Mouse (Mus musculus): ENCODE measurements around the gene Treml4. TPM values are rescaled to one million over a fixed set of nuclear protein-coding genes. Genes with fewer than 3 reads are reported as not detected.

The Treml4 gene
- 0.20 and 0.32 TPM in 2 replicates for polyA plus RNA-seq (2016; fragmentation: Nextera tagmentation; extraction: Ambion mirVana)

DNA sequence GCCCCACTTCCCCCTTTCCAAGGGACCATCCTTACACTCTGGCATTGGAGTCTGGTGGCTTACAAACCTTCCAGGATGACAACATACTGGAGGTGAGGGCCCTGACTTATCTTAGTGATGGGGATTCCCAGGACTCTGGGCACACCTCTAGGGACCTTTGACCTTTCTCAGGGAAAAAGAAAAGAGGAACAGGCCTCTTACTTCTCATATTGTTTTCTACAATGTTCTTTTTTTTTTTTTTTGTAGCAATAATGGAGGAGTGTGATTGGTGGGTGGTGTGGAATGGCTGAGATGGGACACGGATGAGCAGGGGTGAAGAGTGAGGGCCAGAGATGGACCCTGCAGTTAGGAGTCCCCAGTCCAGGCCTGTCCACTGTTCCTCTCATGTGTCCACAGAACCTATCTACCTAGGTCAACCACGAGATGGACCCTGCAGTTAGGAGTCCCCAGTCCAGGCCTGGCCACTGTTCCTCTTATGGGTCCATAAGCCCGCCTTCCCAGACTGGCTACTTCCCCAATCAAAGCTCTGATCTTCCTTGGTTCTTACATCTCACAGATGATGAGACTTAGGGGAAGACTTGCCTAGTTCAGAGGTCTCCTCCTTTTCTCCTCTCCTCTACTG lies at the start of gene Treml4:
Gene Treml4, plus strand, starts transcription at position 555 of the 622 bp plus-strand sequence.
- DNase-seq (ENCODE audit: low spot score) = no peak
- WGBS = 80% methylated on average over 3 of the region's 3 CpGs
- Histone ChIP-seq H3K9me3 (replicated peaks) (peaks cover 11% of the 10 kb centered on the region), H3K27me3 (ENCODE audit: low read depth, poor library complexity, severe bottlenecking) (no peaks in the 10 kb centered on the region), H3K27ac (replicated peaks) (no peak within 1 kb of the TSS), H3K4me3 (no peak within 1 kb of the TSS), H3K4me1 (peaks cover 14% of the 10 kb centered on the region), H3K36me3 (no peaks in the 10 kb centered on the region)

- Histone ChIP-seq H3K9me3 (replicated peaks) (peaks cover 4% of the 10 kb centered on the region; the same call in 1 of the 2 replicates), H3K27me3 (ENCODE audit: low read depth, poor library complexity, severe bottlenecking) (no peaks in the 10 kb centered on the region), H3K27ac (replicated peaks) (no peak overlapping the region), H3K4me3 (no peak overlapping the region), H3K4me1 (no peaks in the 10 kb centered on the region), H3K36me3 (no peaks in the 10 kb centered on the region)
- WGBS = 91% methylated on average over 1 of the region's 1 CpGs
- no peak for DNase-seq (ENCODE audit: low spot score)
These were observed 48.7 kb upstream of the Treml4 start for GRCm38 (mm10) chr17:48215429-48215828.

GRCm38 (mm10) chr17:48230680-48231079 lies 33.4 kb upstream of the Treml4 start:
- WGBS = 83% methylated on average over 7 of the region's 7 CpGs
- no peak for DNase-seq (ENCODE audit: low spot score)
- no peak overlapping the region for H3K4me3 ChIP-seq

GRCm38 (mm10) chr17:48232518-48232917 lies 31.6 kb upstream of the Treml4 start, which contains the start of gene Trem1:
Gene Trem1 (plus strand): TSS chr17:48232768.
- Histone ChIP-seq H3K27ac (replicated peaks) (no peak within 1 kb of the TSS), H3K27me3 (ENCODE audit: low read depth, poor library complexity, severe bottlenecking) (no peaks in the 10 kb centered on the region), H3K9me3 (replicated peaks) (no peaks in the 10 kb centered on the region), H3K4me3 (no peak within 1 kb of the TSS), H3K36me3 (no peaks in the 10 kb centered on the region), H3K4me1 (no peaks in the 10 kb centered on the region)
- DNase-seq (ENCODE audit: low spot score) = no peak
- 83% methylated on average over 6 of the region's 6 CpGs for WGBS

More at GRCm38 (mm10) chr17:48230680-48231079, 33.4 kb upstream of the Treml4 start:
- H3K27me3 ChIP-seq (ENCODE audit: low read depth, poor library complexity, severe bottlenecking) = no peaks in the 10 kb centered on the region
- H3K4me1 ChIP-seq = no peaks in the 10 kb centered on the region
- no peak overlapping the region for H3K27ac ChIP-seq (replicated peaks)
- no peaks in the 10 kb centered on the region for H3K36me3 ChIP-seq
- H3K9me3 ChIP-seq (replicated peaks) = no peaks in the 10 kb centered on the region

GRCm38 (mm10) chr17:48233789-48234188 lies 30.3 kb upstream of the Treml4 start:
- no peak overlapping the region for H3K27ac ChIP-seq (replicated peaks)
- no peaks in the 10 kb centered on the region for H3K9me3 ChIP-seq (replicated peaks)
- no peaks in the 10 kb centered on the region for H3K4me1 ChIP-seq
- no peaks in the 10 kb centered on the region for H3K36me3 ChIP-seq
- DNase-seq (ENCODE audit: low spot score) = no peak
- WGBS = 78% methylated on average over 4 of the region's 4 CpGs
- no peaks in the 10 kb centered on the region for H3K27me3 ChIP-seq (ENCODE audit: low read depth, poor library complexity, severe bottlenecking)
- H3K4me3 ChIP-seq = no peak overlapping the region

DNA sequence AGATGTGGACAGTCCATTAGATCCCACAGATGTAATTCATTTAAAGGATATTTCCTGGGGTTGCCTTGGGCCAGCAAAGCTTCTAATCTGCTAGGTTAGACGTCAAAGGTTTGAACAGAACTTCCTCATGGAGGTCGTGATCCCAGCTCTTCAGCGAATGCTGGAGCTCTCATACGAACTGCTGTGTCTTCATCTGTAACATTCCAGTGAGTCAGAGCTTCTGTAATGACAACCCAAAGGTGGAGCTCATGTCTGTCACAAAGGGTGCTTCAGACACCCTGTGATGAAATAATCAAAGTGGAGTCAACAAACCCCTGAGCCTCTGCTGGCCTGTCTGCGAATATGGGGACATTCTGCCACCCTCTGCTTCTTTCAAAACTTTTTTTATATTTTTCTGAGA lies 29.5 kb upstream of the Treml4 start:
- no peaks in the 10 kb centered on the region for H3K27me3 ChIP-seq (ENCODE audit: low read depth, poor library complexity, severe bottlenecking)
- no peak overlapping the region for H3K27ac ChIP-seq (replicated peaks)
- H3K4me1 ChIP-seq = no peaks in the 10 kb centered on the region
- H3K9me3 ChIP-seq (replicated peaks) = no peaks in the 10 kb centered on the region
- DNase-seq (ENCODE audit: low spot score) = no peak
- no peaks in the 10 kb centered on the region for H3K36me3 ChIP-seq
- 81% methylated on average over 5 of the region's 5 CpGs for WGBS
- no peak overlapping the region for H3K4me3 ChIP-seq

GRCm38 (mm10) chr17:48235773-48236370 lies 28.2 kb upstream of the Treml4 start:
- no peak for DNase-seq (ENCODE audit: low spot score)
- Histone ChIP-seq H3K4me1 (no peaks in the 10 kb centered on the region), H3K9me3 (replicated peaks) (no peaks in the 10 kb centered on the region), H3K27me3 (ENCODE audit: low read depth, poor library complexity, severe bottlenecking) (no peaks in the 10 kb centered on the region), H3K36me3 (no peaks in the 10 kb centered on the region), H3K4me3 (no peak overlapping the region), H3K27ac (replicated peaks) (no peak overlapping the region)
- WGBS = 60% methylated on average over 4 of the region's 4 CpGs

GRCm38 (mm10) chr17:48237621-48238020 lies 26.5 kb upstream of the Treml4 start:
- no peaks in the 10 kb centered on the region for H3K36me3 ChIP-seq
- no peaks in the 10 kb centered on the region for H3K9me3 ChIP-seq (replicated peaks)
- no peak for DNase-seq (ENCODE audit: low spot score)
- H3K27ac ChIP-seq (replicated peaks) = no peak overlapping the region
- no peaks in the 10 kb centered on the region for H3K4me1 ChIP-seq
- no peaks in the 10 kb centered on the region for H3K27me3 ChIP-seq (ENCODE audit: low read depth, poor library complexity, severe bottlenecking)
- WGBS = 91% methylated on average over 8 of the region's 8 CpGs
- H3K4me3 ChIP-seq = no peak overlapping the region

DNA sequence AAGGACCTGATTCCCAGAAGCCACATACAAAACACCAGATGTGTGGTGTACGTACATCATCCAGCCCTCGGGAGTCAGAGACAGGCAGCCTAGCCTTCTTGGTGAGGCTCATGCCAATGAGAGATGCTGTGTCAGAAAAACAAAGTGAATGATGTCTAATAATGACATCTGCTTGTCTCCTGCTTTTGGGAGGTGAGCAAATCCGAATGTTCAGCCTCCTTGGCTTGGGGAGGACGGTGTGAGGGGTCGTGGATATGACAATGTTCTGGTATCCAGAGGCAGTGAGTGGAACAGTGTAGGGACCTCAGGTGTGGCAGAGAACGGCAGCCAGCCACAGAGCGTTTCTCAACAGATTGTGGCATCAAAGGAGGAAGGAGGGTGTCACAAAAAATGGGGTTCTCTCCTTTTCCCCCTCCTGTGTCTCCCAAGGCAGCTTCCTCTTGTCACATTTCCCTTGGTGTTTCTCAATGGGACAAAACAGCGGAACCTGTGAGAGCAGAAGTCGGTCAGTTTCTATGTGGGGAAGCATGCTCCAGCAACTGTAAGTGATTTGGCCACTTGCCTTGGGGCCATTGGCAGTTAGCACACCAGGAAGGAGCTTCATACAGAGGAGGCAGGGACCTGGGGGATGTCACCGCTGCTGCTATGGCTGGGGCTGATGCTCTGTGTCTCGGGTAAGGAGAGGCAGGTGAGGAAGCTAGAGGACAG lies 16.7 kb upstream of the Treml4 start, which contains the start of gene Trem3:
Gene Trem3, plus strand, starts transcription at position 557 of the 708 bp plus-strand sequence.
- H3K27ac ChIP-seq (replicated peaks) = no peak within 1 kb of the TSS
- H3K27me3 ChIP-seq (ENCODE audit: low read depth, poor library complexity, severe bottlenecking) = no peaks in the 10 kb centered on the region
- no peaks in the 10 kb centered on the region for H3K36me3 ChIP-seq
- no peak within 1 kb of the TSS for H3K4me3 ChIP-seq
- 84% methylated on average over 11 of the region's 11 CpGs for WGBS
- no peaks in the 10 kb centered on the region for H3K9me3 ChIP-seq (replicated peaks)
- no peak for DNase-seq (ENCODE audit: low spot score)
- H3K4me1 ChIP-seq = no peaks in the 10 kb centered on the region

DNA sequence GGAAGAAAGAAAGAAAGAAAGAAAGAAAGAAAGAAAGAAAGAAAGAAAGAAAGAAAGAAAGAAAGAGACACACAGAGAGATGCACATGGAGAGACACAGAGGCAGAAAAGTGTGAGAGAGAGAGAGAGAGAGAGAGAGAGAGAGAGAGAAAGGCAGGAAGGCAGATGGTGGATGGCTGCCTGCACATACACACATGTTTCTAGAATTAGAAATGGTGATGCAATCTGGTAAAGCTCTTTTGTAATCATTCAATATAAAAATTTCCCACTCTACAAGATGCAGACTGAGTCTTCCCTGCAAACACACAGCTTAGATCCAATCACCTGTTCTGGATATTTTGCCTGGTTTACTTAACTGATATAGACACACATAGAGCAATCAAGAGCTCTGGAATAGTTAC lies 15.1 kb upstream of the Treml4 start:
- Histone ChIP-seq H3K9me3 (replicated peaks) (no peaks in the 10 kb centered on the region), H3K4me3 (no peak overlapping the region), H3K36me3 (no peaks in the 10 kb centered on the region), H3K27me3 (ENCODE audit: low read depth, poor library complexity, severe bottlenecking) (no peaks in the 10 kb centered on the region), H3K4me1 (peaks cover 5% of the 10 kb centered on the region; the same call in 1 of the 2 replicates), H3K27ac (replicated peaks) (no peak overlapping the region)
- DNase-seq (ENCODE audit: low spot score) = no peak

DNA sequence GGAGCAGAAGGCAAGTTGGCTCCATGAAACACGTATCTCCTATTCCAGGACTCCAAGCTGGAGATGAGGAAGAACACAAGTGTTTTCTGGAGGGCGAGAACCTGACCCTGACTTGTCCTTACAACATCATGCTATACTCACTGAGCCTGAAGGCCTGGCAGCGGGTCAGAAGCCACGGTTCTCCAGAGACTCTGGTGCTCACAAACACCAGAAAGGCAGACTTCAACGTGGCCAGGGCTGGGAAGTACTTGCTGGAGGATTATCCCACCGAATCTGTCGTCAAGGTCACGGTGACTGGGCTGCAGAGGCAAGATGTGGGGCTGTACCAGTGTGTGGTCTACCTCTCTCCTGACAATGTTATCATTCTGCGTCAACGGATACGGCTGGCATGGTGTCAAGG lies 14.6 kb upstream of the Treml4 start:
- Histone ChIP-seq H3K4me1 (peaks cover 5% of the 10 kb centered on the region; the same call in 1 of the 2 replicates), H3K27ac (replicated peaks) (no peak overlapping the region), H3K9me3 (replicated peaks) (no peaks in the 10 kb centered on the region), H3K4me3 (no peak overlapping the region), H3K27me3 (ENCODE audit: low read depth, poor library complexity, severe bottlenecking) (no peaks in the 10 kb centered on the region), H3K36me3 (no peaks in the 10 kb centered on the region)
- 83% methylated on average over 11 of the region's 11 CpGs for WGBS
- DNase-seq (ENCODE audit: low spot score) = no peak

DNA sequence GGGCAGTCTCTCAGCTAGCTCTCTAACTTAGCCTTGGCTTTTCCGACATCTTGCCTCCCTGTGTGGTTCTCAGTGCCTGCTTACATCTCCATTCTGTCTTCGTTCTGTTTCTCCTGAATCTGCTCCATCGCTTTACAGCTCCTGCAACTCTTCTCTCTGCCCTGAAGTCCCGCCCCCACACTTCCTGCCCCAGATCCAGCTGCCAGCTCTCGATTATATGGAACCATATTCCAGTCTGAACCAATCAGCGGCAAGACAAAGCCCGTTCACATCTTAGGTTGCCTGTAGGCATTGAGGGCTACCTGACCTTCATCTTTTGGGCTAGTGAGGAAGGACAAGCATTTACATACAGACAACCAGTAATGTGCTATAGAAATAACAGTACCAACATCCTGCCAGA lies 13.5 kb upstream of the Treml4 start:
- Histone ChIP-seq H3K36me3 (no peaks in the 10 kb centered on the region), H3K4me3 (no peak overlapping the region), H3K9me3 (replicated peaks) (no peaks in the 10 kb centered on the region), H3K4me1 (peaks cover 5% of the 10 kb centered on the region; the same call in 1 of the 2 replicates), H3K27me3 (ENCODE audit: low read depth, poor library complexity, severe bottlenecking) (no peaks in the 10 kb centered on the region), H3K27ac (replicated peaks) (no peak overlapping the region)
- no peak for DNase-seq (ENCODE audit: low spot score)
- WGBS = 92% methylated on average over 7 of the region's 7 CpGs

DNA sequence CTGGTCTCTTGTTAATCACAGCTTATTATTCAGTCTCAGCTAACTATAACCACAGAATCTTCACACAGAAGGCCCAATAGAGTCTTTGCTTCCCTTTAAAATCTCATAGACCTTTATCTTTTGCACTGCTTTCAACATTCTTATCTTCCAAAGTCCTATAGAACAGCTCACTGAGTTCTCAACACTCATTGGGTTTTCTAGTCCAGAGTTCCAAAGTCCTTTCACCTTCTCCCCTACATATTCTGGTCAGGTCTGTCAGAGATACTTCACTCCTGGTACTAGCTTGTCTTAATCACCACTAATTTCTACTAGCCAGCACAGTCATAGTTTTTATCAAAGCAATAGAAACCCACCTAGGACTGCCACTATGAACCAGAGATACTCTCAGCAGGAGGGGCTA lies 7.5 kb upstream of the Treml4 start:
- DNase-seq (ENCODE audit: low spot score) = no peak
- H3K36me3 ChIP-seq = no peaks in the 10 kb centered on the region
- peaks cover 13% of the 10 kb centered on the region for H3K9me3 ChIP-seq (replicated peaks)
- H3K27ac ChIP-seq (replicated peaks) = no peak overlapping the region
- H3K27me3 ChIP-seq (ENCODE audit: low read depth, poor library complexity, severe bottlenecking) = no peaks in the 10 kb centered on the region
- H3K4me3 ChIP-seq = no peak overlapping the region
- H3K4me1 ChIP-seq = peaks cover 5% of the 10 kb centered on the region; the same call in 1 of the 2 replicates
